Mouse (Mus musculus): ENCODE measurements around the gene Gm10192. TPM values are rescaled to one million over a fixed set of nuclear protein-coding genes. Genes with fewer than 3 reads are reported as not detected.
"Not testable (repeated sequence)": the region's sequence is repeated elsewhere in the genome, so short reads cannot be mapped to it uniquely, and the experiment has no call there.

Gm10192 gene
- total RNA-seq (2021): not detected
- long read RNA-seq, experiment 1: 0 reads
- long read RNA-seq, experiment 2: 0 reads

DNA sequence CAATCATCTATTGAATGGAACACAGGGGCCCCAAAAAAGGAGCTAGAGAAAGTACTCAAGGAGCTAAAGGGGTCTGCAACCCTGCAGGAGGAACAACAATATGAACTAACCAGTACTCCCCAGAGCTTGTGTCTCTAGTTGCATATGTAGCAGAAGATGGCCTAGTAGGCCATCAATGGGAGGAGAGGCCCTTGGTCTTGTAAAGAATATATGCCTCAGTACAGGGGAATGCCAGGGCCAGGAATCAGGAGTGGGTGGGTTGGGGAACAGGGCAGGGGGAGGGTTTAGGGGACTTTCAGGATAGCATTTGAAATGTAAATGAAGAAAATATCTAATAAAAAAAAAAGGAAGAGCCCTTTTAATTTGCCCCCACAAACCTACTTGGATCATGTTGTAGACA lies at the start of gene Gm10192:
Gm10192 (minus strand) TSS at position 101 of the 400 bp plus-strand sequence.
- intact Hi-C loops (cut with DNase I); DNase-seq; H3K4me3 ChIP-seq; H3K27ac ChIP-seq: not testable (repeated sequence)

DNA sequence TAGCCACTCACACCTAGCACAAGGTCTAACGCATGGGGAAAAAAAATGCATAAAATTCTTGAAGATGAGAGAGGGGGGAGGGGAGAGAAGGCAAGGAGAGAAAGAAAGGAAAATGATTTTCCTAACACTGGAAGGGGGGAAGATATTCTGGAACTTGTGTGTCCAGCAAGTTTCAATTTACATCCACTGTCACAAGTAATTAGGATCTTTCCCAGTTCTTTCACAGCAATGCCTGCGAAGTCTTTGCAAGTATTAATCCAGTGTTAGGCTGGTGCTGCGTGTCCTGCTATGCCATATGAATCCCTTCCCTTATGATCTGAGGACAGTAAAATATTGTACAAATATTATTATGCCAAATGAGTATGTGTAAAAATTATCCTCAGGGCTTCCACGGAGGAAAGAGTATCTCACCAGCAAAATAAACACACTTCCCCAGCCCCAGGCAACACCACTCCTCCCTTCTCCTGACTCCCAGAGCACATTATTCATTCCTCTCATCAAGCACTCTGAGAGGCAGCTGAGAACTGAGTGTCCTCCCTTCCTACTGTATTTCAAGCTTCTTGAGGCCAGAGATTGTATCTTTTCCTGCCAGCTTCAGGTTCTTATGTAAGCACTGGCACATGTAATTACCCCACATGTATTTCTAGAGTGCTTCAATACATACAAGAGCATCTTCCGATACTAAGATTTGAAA lies 47.6 kb upstream of the Gm10192 start:
- H3K27ac ChIP-seq: no peak overlapping the region
- TF ChIP-seq CTCF (IDR thresholded peaks at IDR 0.05): no peak
- intact Hi-C loops (cut with DNase I): no loop called here
- H3K4me3 ChIP-seq: no peak overlapping the region
- DNase-seq: no peak

DNA sequence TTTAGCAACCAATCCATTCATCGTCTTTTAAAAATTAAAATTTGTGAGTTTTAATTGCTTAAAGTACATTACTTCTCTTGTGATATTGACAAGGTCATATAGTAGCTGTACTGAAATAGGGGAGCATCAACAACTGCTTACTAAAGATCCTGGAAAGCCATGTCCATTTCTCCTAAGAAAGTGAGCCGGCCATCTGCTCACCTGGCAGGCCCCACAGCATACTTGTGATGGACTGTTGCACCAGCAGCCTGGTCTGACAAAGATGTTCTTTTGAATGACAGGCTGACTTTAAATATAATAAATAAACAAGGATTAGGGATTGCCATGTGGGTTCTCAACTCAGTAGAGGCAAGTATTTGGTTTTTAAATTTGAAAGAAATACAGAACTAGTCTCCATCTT lies 36.7 kb upstream of the Gm10192 start:
- intact Hi-C loops (cut with DNase I): no loop called here
- Histone ChIP-seq H3K27ac (no peak overlapping the region), H3K4me3 (no peak overlapping the region)
- no peak for TF ChIP-seq CTCF (IDR thresholded peaks at IDR 0.05)
- DNase-seq: no peak

GRCm38 (mm10) chr4:97217906-97218305 lies 34.9 kb upstream of the Gm10192 start:
- intact Hi-C loops (cut with DNase I): no loop called here
- no peak for DNase-seq
- no peak for TF ChIP-seq CTCF (IDR thresholded peaks at IDR 0.05)

DNA sequence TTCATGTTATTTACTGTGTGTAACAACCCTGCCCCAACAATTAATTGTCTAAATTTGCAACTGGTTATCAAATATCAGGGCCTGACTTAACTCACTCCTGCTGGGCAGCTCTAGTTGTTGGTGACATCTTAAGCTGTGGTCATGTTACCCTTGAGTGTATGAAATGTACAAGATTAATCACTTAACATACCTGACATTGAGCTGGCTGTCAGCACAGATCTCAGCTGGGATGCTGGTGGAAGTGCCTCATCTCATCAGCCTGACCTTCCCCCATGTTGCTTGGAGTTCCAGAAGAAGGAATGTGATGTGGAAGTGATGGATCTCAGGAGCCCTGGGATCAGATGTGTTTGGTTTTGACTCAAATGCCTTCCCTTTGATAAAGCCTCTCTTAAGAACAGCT lies 29.5 kb upstream of the Gm10192 start:
- Histone ChIP-seq H3K27ac (no peak overlapping the region), H3K4me3 (no peak overlapping the region)
- intact Hi-C loops (cut with DNase I): no loop called here
- TF ChIP-seq CTCF (IDR thresholded peaks at IDR 0.05): no peak
- DNase-seq: no peak

More at GRCm38 (mm10) chr4:97217906-97218305, 34.9 kb upstream of the Gm10192 start:
- Histone ChIP-seq H3K4me3 (no peak overlapping the region), H3K27ac (no peak overlapping the region)

DNA sequence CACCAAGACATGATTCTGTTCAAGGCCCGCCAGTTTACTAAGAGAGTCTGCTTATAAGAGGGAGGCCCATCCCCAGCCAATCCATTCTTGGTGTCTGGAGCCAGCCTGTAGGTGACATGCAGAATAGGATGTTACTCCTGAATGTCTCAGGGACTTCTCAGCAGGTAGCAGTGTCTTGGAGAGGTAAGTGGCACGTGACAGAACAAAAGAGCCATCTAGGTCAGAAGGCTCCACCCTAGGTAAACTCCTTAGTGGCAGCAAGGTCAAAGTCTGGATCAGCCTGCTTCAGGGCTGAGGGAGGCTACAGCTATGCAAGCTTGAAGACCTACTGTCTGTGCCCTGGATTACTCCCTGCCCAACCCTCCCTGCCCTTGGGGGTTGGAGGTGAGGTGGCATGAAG lies 20.0 kb upstream of the Gm10192 start:
- DNase-seq; H3K4me3 ChIP-seq; intact Hi-C loops (cut with DNase I); H3K27ac ChIP-seq: not testable (repeated sequence)

DNA sequence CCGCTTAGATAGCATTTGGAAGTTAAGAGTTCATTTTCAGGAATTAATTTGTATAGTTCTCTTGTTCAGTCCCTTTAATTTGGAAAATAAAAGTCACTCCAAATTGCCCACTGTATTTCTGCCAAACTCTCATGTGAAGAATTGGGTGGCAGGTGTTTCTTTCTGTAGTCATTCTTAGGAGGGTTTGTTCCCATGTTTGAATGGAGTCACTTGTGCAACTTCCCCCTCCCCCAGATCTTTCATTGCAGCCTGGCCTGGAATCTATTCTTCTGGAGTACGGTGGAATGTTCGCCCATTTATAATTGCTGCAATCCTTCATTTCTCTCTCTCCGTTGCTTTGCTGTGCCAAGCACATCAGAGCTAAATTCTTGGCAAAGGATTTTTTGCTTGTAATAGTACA lies 10.2 kb upstream of the Gm10192 start:
- no peak for DNase-seq
- TF ChIP-seq CTCF (IDR thresholded peaks at IDR 0.05): no peak
- intact Hi-C loops (cut with DNase I): no loop called here
- no peak overlapping the region for H3K27ac ChIP-seq
- H3K4me3 ChIP-seq: no peak overlapping the region

DNA sequence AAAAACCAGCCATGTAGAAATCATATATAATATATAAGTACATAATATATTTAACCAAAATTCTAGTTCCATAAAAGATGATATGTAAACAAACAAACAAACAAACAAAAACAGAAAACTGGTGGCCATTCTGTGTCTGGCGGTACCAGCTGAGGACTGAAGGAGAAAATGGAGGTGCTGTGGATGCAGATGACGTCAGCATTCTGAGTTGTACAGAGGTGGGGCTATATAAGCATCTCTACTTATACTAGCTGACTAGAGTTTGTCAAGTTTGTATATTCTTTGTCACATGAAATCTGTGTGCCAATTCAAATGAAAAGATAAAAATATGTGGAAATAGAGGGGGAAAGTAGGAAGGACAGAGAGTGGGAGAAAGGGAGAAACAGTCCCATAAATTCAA lies 9.6 kb upstream of the Gm10192 start:
- DNase-seq: no peak
- intact Hi-C loops (cut with DNase I): no loop called here
- H3K27ac ChIP-seq: no peak overlapping the region
- no peak for TF ChIP-seq CTCF (IDR thresholded peaks at IDR 0.05)
- no peak overlapping the region for H3K4me3 ChIP-seq

GRCm38 (mm10) chr4:97180396-97180795 lies 2.6 kb downstream of the Gm10192 start:
- no peak overlapping the region for H3K4me3 ChIP-seq
- no peak for TF ChIP-seq CTCF (IDR thresholded peaks at IDR 0.05)
- no peak overlapping the region for H3K27ac ChIP-seq
- DNase-seq: no peak
- intact Hi-C loops (cut with DNase I): no loop called here

DNA sequence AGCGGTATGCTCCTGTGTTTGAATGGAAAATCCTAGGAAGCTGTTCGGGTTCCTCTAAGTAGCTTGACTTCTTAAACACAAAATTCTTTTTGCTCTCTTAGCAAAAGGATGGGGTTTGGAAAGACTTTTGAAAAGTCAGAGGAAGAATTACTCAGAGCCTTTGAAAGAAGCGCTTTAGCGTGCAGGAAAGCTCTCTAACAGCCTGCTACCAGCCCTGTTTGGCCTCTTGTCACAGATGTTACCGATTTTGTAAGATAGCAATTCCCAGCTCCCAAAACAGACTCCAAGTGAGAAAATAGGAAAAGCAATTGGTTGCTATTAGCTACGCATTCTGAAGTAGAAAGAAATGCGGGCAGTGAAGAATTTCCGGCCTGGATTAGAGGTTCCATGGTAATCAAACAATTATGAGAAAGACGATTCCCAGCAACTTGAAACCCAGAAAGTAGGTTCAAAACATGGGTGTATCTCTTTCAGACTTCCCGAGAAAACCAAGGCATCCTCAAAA lies 26.1 kb downstream of the Gm10192 start:
- Histone ChIP-seq H3K27ac (no peak overlapping the region), H3K4me3 (no peak overlapping the region)
- intact Hi-C loops (cut with DNase I): no loop called here
- TF ChIP-seq CTCF (IDR thresholded peaks at IDR 0.05): no peak
- no peak for DNase-seq

DNA sequence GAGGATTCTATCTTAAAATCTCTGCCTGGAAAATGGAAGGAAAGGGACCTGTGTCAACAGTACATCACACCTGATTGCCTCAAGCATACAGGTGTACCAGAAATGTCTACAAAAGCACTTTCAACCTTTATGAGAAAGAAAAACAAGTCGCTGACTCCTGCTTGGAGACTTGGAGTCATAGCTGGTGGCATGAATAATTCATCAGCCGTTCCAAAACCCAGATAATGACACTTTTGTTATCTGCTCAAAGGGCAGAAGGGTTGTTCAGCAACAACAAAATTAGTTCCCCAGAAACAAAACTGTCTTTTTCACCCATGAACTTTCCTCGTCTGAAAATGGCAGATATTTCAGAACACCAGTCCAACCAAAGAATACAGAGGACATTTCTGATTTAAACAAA lies 26.9 kb downstream of the Gm10192 start:
- intact Hi-C loops (cut with DNase I): no loop called here
- no peak overlapping the region for H3K4me3 ChIP-seq

DNA sequence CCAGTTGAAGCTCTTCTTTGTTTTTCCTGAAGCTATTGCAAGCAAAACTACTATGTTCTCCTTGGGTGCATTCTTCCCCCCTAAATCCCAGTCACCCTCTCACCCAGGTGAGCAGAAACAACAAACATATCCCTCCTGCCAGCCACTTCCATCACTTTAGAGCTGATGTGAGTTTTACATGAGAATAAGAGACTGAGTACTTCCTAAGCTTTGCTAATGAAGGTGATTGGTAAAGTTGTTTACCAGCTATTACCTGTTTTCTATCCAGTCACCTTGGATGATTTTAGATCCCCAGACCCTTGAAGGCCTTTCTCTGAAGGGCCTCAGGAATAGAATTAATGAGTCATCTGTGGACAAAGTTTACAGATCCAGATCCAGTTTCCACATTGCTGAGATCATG lies 29.4 kb downstream of the Gm10192 start:
- intact Hi-C loops (cut with DNase I): no loop called here
- TF ChIP-seq CTCF (IDR thresholded peaks at IDR 0.05): no peak
- no peak overlapping the region for H3K4me3 ChIP-seq
- no peak overlapping the region for H3K27ac ChIP-seq
- DNase-seq: no peak

More for the DNA sequence above, 26.9 kb downstream of the Gm10192 start:
- no peak for TF ChIP-seq CTCF (IDR thresholded peaks at IDR 0.05)
- DNase-seq: no peak
- H3K27ac ChIP-seq: no peak overlapping the region

GRCm38 (mm10) chr4:97142484-97142883 lies 40.5 kb downstream of the Gm10192 start:
- DNase-seq: no peak
- intact Hi-C loops (cut with DNase I): no loop called here
- TF ChIP-seq CTCF (IDR thresholded peaks at IDR 0.05): no peak
- H3K27ac ChIP-seq: no peak overlapping the region
- no peak overlapping the region for H3K4me3 ChIP-seq
